Mouse (Mus musculus) thymus, postnatal 25 days (tissue): ENCODE measurements around the gene Hspa1l.

Experiments
- DNase-seq: peaks from one replicate; pipeline ENCODE4 v3.0.0; 2022

Hspa1l gene

DNA sequence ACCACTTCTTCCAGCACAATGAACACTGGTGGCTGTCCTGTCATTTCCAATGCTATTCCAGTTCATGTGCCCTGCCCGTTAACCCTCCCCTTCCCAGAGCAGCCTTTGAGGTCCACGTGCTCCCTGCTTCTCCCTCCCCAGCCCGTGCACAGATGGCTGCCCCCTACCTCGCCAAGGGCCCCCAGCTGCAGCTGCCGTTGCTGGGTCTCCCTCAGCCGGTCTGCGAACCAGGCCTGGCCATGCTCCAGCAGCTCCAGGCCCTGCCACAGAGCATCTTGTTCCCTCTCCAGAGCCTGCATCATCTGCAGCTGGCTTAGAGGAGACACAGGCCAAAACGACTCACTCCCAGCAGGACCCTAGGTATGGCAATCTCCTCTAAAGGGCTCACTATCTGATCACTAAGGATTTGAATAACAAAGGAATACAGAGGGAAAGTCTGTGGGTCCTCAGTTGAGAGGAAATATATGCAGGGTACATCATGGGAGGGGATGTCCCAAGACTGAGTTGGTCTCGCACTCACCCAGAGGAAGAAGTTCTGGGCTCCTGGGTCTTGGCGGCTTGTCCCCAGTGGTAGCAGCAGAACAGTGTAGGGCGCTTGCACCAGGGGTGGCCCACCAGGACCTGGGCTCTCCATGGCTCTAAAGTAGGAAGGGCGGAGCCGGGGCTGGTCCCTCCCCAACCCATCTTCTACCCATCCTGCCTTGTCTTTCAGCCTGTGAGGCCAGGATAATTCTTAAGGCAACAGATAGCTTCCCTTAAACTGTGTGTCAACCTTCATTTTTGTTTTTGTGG, 55.0 kb downstream of the Hspa1l start, which contains the start of gene Sapcd1:
Sapcd1 (minus strand) TSS at position 740 of the 792 bp plus-strand sequence.
- peak; percentile 35 for DNase-seq

DNA sequence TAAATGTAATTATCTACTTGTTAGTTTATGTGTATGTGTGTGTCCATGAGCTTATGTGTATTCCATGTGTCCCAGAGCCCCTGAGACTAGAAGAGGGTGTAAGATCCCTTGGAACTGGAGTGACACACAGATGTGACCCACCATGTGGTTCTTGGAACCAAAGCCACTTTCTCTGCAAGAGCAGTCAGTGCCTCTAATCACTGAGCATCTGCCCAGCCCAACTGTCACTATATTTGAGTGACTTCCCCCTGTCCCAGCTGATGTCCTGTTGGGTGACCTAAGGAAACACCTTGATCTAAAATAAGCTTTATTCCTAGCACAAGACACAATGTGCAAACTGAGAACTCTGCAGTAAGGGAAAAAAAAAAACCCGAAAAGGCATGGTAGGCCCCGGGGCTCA, 55.8 kb downstream of the Hspa1l start:
- DNase-seq: no peak
